Mouse (Mus musculus): ENCODE data around the gene Clmn.

DNA sequence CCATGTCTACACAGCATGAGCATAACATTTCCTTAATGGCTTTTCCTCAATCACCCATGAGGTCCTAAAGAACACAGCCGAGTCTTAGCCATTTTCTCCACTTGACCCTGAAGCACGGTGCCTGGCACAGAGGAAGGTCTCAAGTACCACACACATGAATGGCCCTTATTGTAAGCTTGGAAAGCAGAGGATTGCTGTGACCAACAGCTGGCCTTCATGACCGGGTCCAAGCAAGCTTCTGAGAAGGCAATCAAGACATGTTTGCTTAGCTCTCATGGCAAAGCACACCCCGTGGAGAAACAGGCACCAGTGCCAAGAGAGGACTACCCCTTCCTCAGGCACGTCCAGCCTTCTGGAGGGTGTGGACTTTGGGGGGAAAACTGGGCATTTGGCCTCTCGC lies 3.0 kb upstream of the Clmn start:
- TF ChIP-seq CTCF (IDR thresholded peaks at IDR 0.05; ENCODE audit: extremely low read depth, insufficient read depth, insufficient read length, insufficient replicate concordance) (no peak), POLR2A (IDR thresholded peaks at IDR 0.05; ENCODE audit: low read depth, low read length) (no peak)

Data from spleen, adult 2 months (tissue).